Mouse (Mus musculus) intestine, embryonic 16.5 days (tissue): ENCODE results near the gene Dgat2. TPM values are rescaled to one million over a fixed set of nuclear protein-coding genes. Genes with fewer than 3 reads are reported as not detected.

Experiments used
- ATAC-seq: fragments of 200-750 bp; cut with Nextera tagmentation; 2 replicates; pipeline ENCODE4 v1.8.0; 2017; ENCODE audit warnings: moderate TSS enrichment, moderate library complexity
- H3K27ac ChIP-seq: fragments of 300-500 bp; sonication (generic); 2 replicates; pipeline ENCODE4 v1.5.1; 2014; ENCODE audit warnings: mild to moderate bottlenecking, low read length
- H3K27me3 ChIP-seq: fragments of 300-500 bp; sonication (generic); replicated peaks from 2 replicates; pipeline ENCODE4 v1.6.1; 2014; ENCODE audit warnings: low read length, control low read depth, mixed read lengths; ENCODE audit not compliant: control insufficient read depth, insufficient read depth
- H3K36me3 ChIP-seq: fragments of 300-500 bp; sonication (generic); 2 replicates; pipeline ENCODE4 v1.6.1; 2014; ENCODE audit warnings: low read length, control low read depth; ENCODE audit not compliant: control insufficient read depth, insufficient read depth
- H3K4me1 ChIP-seq: fragments of 300-500 bp; sonication (generic); 2 replicates; pipeline ENCODE4 v1.6.1; 2014; ENCODE audit warnings: low read length, control low read depth, mixed read lengths; ENCODE audit not compliant: control insufficient read depth, insufficient read depth
- H3K4me2 ChIP-seq: fragments of 300-500 bp; sonication (generic); 2 replicates; pipeline ENCODE4 v1.6.1; 2014; ENCODE audit warnings: low read depth, low read length, control low read depth
- H3K4me3 ChIP-seq: fragments of 300-500 bp; sonication (generic); 2 replicates; pipeline ENCODE4 v1.5.1; 2014; ENCODE audit warnings: mild to moderate bottlenecking, low read length
- H3K9ac ChIP-seq: fragments of 300-500 bp; sonication (generic); 2 replicates; pipeline ENCODE4 v1.6.1; 2014; ENCODE audit warnings: low read depth, low read length
- H3K9me3 ChIP-seq: fragments of 300-500 bp; sonication (generic); 2 replicates; pipeline ENCODE4 v1.6.1; 2016; ENCODE audit warnings: low read length, control low read depth; ENCODE audit not compliant: control insufficient read depth
- WGBS: fragments of 180-500 bp; shearing (Covaris S2); extraction: QIAGEN DNeasy Blood & Tissue Kit; methylation state at CpG from one replicate; pipeline ENCODE4 v1.1.7; 2014; 5-methylcytosine and 5-hydroxymethylcytosine counted together
- polyA plus RNA-seq: library from polyadenylated mRNA; unstranded; fragments of >200 nt; fragmentation: Nextera tagmentation; extraction: Ambion mirVana; gene quantifications from 2 replicates; pipeline ENCODE4 v1.2.1, GENCODE M21; 2015

Dgat2 gene
- polyA plus RNA-seq, 1 experiment from 2014 or later = 325 TPM

GRCm38 (mm10) chr7:99181619-99182431, 694 bp downstream of the Dgat2 start:
- Histone ChIP-seq H3K4me2 (peak overlapping the region; percentile 97), H3K4me1 (peaks cover 14% of the 10 kb centered on the region), H3K27me3 (no peaks in the 10 kb centered on the region), H3K4me3 (peak overlapping the region; percentile 91), H3K27ac (peak overlapping the region; percentile 69; the same call in 1 of the 2 replicates), H3K9ac (peak overlapping the region; percentile 95), H3K9me3 (no peaks in the 10 kb centered on the region), H3K36me3 (no peaks in the 10 kb centered on the region)
- peak; percentile 25 for ATAC-seq
- WGBS = 20% methylated on average over 14 of the region's 14 CpGs

- Histone ChIP-seq H3K27me3 (no peaks in the 10 kb centered on the region), H3K4me1 (peaks cover 22% of the 10 kb centered on the region), H3K4me2 (peak overlapping the region; percentile 43), H3K4me3 (peak overlapping the region; percentile 91), H3K9ac (peak overlapping the region; percentile 58; the same call in 1 of the 2 replicates), H3K36me3 (no peaks in the 10 kb centered on the region), H3K27ac (no peak overlapping the region; the same call in 1 of the 2 replicates), H3K9me3 (no peaks in the 10 kb centered on the region)
- 61% methylated on average over 1 of the region's 1 CpGs for WGBS
- 0 out of 2 replicates have a peak, but pooled peaks have one; percentile 14 for ATAC-seq
These were observed 2.4 kb downstream of the Dgat2 start for GRCm38 (mm10) chr7:99180162-99180561.

DNA sequence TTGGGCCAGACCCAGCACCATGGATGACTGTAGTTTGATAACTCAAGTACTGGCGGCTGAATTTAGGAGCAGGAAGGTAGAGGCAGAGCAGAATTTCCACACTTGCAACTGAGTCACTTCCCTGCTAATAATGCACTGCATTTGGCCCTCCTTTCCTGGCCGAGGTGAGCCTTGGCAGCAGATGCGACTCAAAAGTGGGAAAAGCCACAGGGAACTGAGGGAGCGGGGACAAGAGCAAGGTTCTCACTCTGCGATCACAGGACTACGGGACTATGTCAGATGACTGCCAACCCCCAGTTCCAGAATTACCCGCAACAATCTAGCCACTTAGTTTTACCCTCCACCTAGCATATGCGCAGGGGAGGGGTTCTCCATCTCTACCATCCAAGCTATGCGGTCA, 3.2 kb downstream of the Dgat2 start:
- Histone ChIP-seq H3K9ac (peak overlapping the region; percentile 33), H3K27me3 (no peaks in the 10 kb centered on the region), H3K36me3 (no peaks in the 10 kb centered on the region), H3K4me2 (peak overlapping the region; percentile 43; the same call in 1 of the 2 replicates), H3K4me1 (peaks cover 30% of the 10 kb centered on the region), H3K27ac (no peak overlapping the region), H3K9me3 (no peaks in the 10 kb centered on the region), H3K4me3 (peak overlapping the region; percentile 91)
- no peak for ATAC-seq
- WGBS = 89% methylated on average over 9 of the region's 9 CpGs

DNA sequence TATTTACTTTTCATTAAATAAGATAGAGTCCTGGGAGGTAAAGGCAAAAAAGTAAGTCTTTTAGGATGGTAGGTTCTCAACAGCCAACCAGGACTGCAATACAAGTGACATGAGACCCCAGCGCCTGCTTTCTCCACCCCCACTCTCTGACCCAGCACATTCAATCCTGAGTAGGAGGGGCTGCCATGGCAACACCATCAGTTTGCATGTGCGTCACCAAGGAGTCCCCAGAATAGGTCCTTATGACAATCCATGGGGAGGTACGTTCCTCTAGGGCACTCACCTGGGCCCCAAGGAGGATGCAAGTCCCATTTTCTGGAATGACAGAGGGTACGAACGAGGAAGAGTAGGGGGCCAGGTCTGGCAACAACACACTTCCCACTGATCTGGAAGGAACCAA, 5.1 kb downstream of the Dgat2 start:
- Histone ChIP-seq H3K27ac (no peak overlapping the region), H3K4me2 (no peak overlapping the region), H3K4me1 (peaks cover 42% of the 10 kb centered on the region), H3K9ac (0 out of 2 replicates have a peak overlapping the region, but pooled peaks have one; percentile 42), H3K36me3 (no peaks in the 10 kb centered on the region), H3K9me3 (no peaks in the 10 kb centered on the region), H3K4me3 (no peak overlapping the region), H3K27me3 (no peaks in the 10 kb centered on the region)
- 89% methylated on average over 5 of the region's 5 CpGs for WGBS
- no peak for ATAC-seq

GRCm38 (mm10) chr7:99175666-99176065, 6.9 kb downstream of the Dgat2 start:
- 0 out of 2 replicates have a peak overlapping the region, but pooled peaks have one; percentile 10 for H3K9ac ChIP-seq
- H3K27ac ChIP-seq = peak overlapping the region; percentile 80
- H3K9me3 ChIP-seq = no peaks in the 10 kb centered on the region
- 87% methylated on average over 9 of the region's 9 CpGs for WGBS
- H3K4me3 ChIP-seq = no peak overlapping the region
- peak overlapping the region; percentile 22; the same call in 1 of the 2 replicates for H3K4me2 ChIP-seq
- peaks cover 46% of the 10 kb centered on the region for H3K4me1 ChIP-seq
- peak; percentile 5; the same call in 1 of the 2 replicates for ATAC-seq
- no peaks in the 10 kb centered on the region for H3K27me3 ChIP-seq
- H3K36me3 ChIP-seq = no peaks in the 10 kb centered on the region

DNA sequence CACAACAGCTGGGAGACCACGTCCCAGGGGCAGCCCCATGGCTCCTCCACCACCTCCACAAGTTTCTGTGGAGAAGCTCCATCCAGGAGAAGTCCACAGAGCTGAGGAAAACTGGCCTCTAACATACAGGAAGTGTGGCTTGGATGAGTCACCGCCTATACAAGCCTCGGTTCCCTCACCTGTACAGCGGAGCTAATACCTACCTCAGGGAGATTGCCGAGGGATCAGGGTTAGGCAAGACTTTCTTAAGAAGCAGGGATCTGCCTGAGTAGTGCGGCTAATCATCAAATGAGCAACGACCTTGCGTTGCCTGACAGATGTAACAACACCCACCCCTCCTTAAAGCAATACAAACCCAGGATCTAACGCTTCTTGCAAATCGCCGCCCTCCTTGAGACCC, 7.4 kb downstream of the Dgat2 start:
- Histone ChIP-seq H3K27me3 (no peaks in the 10 kb centered on the region), H3K4me1 (peaks cover 46% of the 10 kb centered on the region), H3K36me3 (no peaks in the 10 kb centered on the region), H3K27ac (peak overlapping the region; percentile 80), H3K4me2 (peak overlapping the region; percentile 22; the same call in 1 of the 2 replicates), H3K9ac (0 out of 2 replicates have a peak overlapping the region, but pooled peaks have one; percentile 43), H3K9me3 (no peaks in the 10 kb centered on the region), H3K4me3 (no peak overlapping the region)
- WGBS = 57% methylated on average over 11 of the region's 11 CpGs
- ATAC-seq = peak; percentile 52

DNA sequence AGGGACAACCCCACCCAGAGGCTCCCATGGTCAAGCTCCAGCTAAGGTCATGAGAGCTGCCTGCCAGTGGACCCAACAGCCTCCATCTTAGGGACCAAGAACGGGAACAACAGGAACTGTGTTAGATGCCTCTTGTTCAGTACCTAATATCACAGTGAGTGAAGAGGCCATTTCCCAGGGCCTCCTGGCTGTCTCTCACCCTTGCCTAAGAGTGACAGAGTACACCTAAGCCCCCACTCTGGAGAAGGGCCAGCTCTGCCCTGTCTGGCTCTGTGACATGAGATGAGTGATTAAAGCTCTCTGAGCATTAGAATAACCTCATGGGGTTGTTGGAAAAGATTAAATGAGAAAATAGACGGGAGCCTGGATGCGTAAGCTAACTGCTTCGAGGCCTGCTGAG, 8.5 kb downstream of the Dgat2 start:
- H3K4me1 ChIP-seq = peaks cover 47% of the 10 kb centered on the region
- no peak overlapping the region for H3K4me2 ChIP-seq
- 90% methylated on average over 4 of the region's 4 CpGs for WGBS
- no peaks in the 10 kb centered on the region for H3K9me3 ChIP-seq
- ATAC-seq = no peak
- no peak overlapping the region for H3K9ac ChIP-seq
- H3K27ac ChIP-seq = no peak overlapping the region
- H3K27me3 ChIP-seq = no peaks in the 10 kb centered on the region
- H3K4me3 ChIP-seq = no peak overlapping the region
- no peaks in the 10 kb centered on the region; the same call in 1 of the 2 replicates for H3K36me3 ChIP-seq

DNA sequence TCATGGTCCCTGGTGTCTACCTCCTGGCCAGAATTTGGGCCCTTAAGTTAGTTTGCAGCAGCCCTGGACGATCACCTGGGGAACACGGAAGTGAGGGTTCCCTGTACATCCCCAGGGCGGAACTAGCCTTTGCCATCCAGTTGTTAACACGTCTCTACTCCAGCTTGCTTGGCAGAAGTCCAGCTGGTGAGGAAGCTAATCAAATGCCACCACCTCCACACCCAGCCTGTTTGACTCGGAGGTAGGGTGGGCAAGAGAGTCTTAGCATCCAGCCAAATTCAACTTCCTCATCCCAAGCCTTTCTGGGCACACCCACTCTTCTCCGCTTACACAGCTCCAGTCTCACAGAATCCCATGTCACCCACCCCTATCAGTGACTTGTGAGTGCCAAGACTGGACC, 9.6 kb downstream of the Dgat2 start:
- H3K27ac ChIP-seq = no peak overlapping the region
- H3K4me3 ChIP-seq = no peak overlapping the region
- no peaks in the 10 kb centered on the region; the same call in 1 of the 2 replicates for H3K36me3 ChIP-seq
- peak overlapping the region; percentile 21; the same call in 1 of the 2 replicates for H3K9ac ChIP-seq
- H3K27me3 ChIP-seq = no peaks in the 10 kb centered on the region
- H3K4me2 ChIP-seq = no peak overlapping the region
- ATAC-seq = no peak
- H3K4me1 ChIP-seq = peaks cover 52% of the 10 kb centered on the region
- 67% methylated on average over 6 of the region's 6 CpGs for WGBS
- H3K9me3 ChIP-seq = no peaks in the 10 kb centered on the region

DNA sequence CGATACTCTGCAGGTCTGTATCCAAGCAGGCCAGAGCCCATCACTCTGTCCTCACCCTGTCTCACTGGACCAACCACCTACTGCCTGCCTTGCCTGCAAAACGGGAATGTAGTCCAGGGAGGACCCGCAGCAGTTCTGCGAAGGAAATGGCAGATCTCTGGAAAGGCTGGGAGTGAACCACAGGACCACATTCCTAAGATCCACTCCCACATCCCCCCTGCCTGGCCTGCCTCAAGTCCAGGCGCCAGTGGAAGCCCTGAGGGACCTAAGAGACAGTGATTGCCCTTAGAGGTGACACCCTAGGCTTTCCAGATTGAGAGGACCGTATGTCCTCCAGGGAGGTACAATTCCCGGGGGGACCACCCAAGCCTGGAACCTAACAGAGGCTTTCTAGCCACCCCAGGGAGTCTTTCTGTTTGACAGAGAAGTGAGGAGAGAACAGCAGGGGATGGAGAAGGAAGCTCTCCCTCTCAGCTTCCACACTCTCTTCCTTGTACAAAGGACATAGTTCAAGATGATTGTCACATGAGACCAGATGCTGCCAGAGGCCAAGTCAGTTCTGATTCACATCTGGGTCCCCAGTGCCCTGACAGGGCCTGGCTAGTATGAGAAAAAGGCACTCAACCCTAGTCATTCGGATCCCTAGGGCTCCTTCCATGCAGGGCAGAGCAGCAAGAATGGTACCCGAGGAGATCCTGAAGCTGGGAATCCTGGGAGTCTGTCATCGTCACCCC, 10.6 kb downstream of the Dgat2 start:
- H3K36me3 ChIP-seq = no peaks in the 10 kb centered on the region; the same call in 1 of the 2 replicates
- peak overlapping the region; percentile 21; the same call in 1 of the 2 replicates for H3K9ac ChIP-seq
- peak overlapping the region; percentile 41 for H3K27ac ChIP-seq
- no peaks in the 10 kb centered on the region for H3K9me3 ChIP-seq
- WGBS = 60% methylated on average over 10 of the region's 10 CpGs
- H3K4me1 ChIP-seq = peaks cover 57% of the 10 kb centered on the region
- H3K4me3 ChIP-seq = no peak overlapping the region
- H3K27me3 ChIP-seq = no peaks in the 10 kb centered on the region
- ATAC-seq = no peak
- H3K4me2 ChIP-seq = no peak overlapping the region
